Mouse (Mus musculus): Measurements from ENCODE around the gene Gm10295. TPM values are rescaled to one million over a fixed set of nuclear protein-coding genes. Genes with fewer than 3 reads are reported as not detected.

Gene Gm10295
- total and polyA plus RNA-seq, 3 experiments, result not detected

- H3K36me3 ChIP-seq (ENCODE audit: control insufficient read depth, insufficient read depth, low read length), result peaks cover 4% of the 10 kb centered on the region
- no peak overlapping the region for H3K9ac ChIP-seq (ENCODE audit: low read depth, low read length)
- no peak overlapping the region for H3K4me3 ChIP-seq
- TF ChIP-seq CTCF (IDR thresholded peaks at IDR 0.05) (no peak), EP300 (IDR thresholded peaks at IDR 0.05; ENCODE audit: insufficient read depth, low read depth, low read length) (no peak)
- H3K4me1 ChIP-seq (ENCODE audit: control insufficient read depth, insufficient read depth, low read length), result peaks cover 6% of the 10 kb centered on the region
- no peaks in the 10 kb centered on the region for H3K79me2 ChIP-seq (replicated peaks; ENCODE audit: control insufficient read depth, insufficient read depth, low read length)
- peak overlapping the region; percentile 42 for H3K27ac ChIP-seq
- H3K27me3 ChIP-seq (ENCODE audit: control insufficient read depth, insufficient read depth, low read length), result no peaks in the 10 kb centered on the region
- WGBS, result 44% methylated on average over 2 of the region's 2 CpGs
- intact Hi-C loops (cut with DNase I), result loop anchor here (5.0 to 10.0 kb wide), 2 partner anchors 58 to 794 kb away; no protein-coding TSS in a partner anchor
- DNase-seq, result peak in 1 of 2 experiments; percentile 35
Observed at GRCm38 (mm10) chr7:71370746-71371145, 19.5 kb upstream of the Gm10295 start.

- Histone ChIP-seq H3K27me3 (ENCODE audit: control insufficient read depth, insufficient read depth, low read length) (no peaks in the 10 kb centered on the region), H3K9ac (ENCODE audit: low read depth, low read length) (no peak overlapping the region), H3K4me1 (ENCODE audit: control insufficient read depth, insufficient read depth, low read length) (peaks cover 6% of the 10 kb centered on the region), H3K4me3 (no peak overlapping the region), H3K36me3 (ENCODE audit: control insufficient read depth, insufficient read depth, low read length) (peaks cover 4% of the 10 kb centered on the region), H3K27ac (peak overlapping the region; percentile 42), H3K79me2 (replicated peaks; ENCODE audit: control insufficient read depth, insufficient read depth, low read length) (no peaks in the 10 kb centered on the region)
- intact Hi-C loops (cut with DNase I), result loop anchor here (5.0 to 10.0 kb wide), 2 partner anchors 58 to 795 kb away; no protein-coding TSS in a partner anchor
- TF ChIP-seq POLR2A (IDR thresholded peaks at IDR 0.05; ENCODE audit: insufficient read depth, low read depth, low read length), result no peak
- no peak for TF ChIP-seq CTCF (IDR thresholded peaks at IDR 0.05)
- no peak for TF ChIP-seq EP300 (IDR thresholded peaks at IDR 0.05; ENCODE audit: insufficient read depth, low read depth, low read length)
- 46% methylated on average over 3 of the region's 3 CpGs for WGBS
- DNase-seq, result no peak
Observed at GRCm38 (mm10) chr7:71370128-71370527, 18.8 kb upstream of the Gm10295 start.

GRCm38 (mm10) chr7:71368543-71369181, 17.4 kb upstream of the Gm10295 start:
- H3K4me3 ChIP-seq, result no peak overlapping the region
- DNase-seq, result peak in 1 of 2 experiments; percentile 17
- peak overlapping the region; percentile 32 for H3K27ac ChIP-seq
- TF ChIP-seq EP300 (IDR thresholded peaks at IDR 0.05; ENCODE audit: insufficient read depth, low read depth, low read length), result no peak
- TF ChIP-seq CTCF (IDR thresholded peaks at IDR 0.05), result no peak
- no peak for TF ChIP-seq POLR2A (IDR thresholded peaks at IDR 0.05; ENCODE audit: insufficient read depth, low read depth, low read length)
- H3K4me1 ChIP-seq (ENCODE audit: control insufficient read depth, insufficient read depth, low read length), result peaks cover 6% of the 10 kb centered on the region
- no peaks in the 10 kb centered on the region for H3K79me2 ChIP-seq (replicated peaks; ENCODE audit: control insufficient read depth, insufficient read depth, low read length)
- intact Hi-C loops (cut with DNase I), result loop anchor here (5.0 kb wide), 1 partner anchor 136 kb away; no protein-coding TSS in a partner anchor
- H3K9ac ChIP-seq (ENCODE audit: low read depth, low read length), result no peak overlapping the region
- H3K27me3 ChIP-seq (ENCODE audit: control insufficient read depth, insufficient read depth, low read length), result no peaks in the 10 kb centered on the region
- peaks cover 4% of the 10 kb centered on the region for H3K36me3 ChIP-seq (ENCODE audit: control insufficient read depth, insufficient read depth, low read length)
- 59% methylated on average over 13 of the region's 13 CpGs for WGBS

GRCm38 (mm10) chr7:71355596-71355995, 4.3 kb upstream of the Gm10295 start:
- intact Hi-C loops (cut with DNase I), result no loop called here
- Histone ChIP-seq H3K27me3 (ENCODE audit: control insufficient read depth, insufficient read depth, low read length) (no peaks in the 10 kb centered on the region), H3K9ac (ENCODE audit: low read depth, low read length) (no peak overlapping the region), H3K27ac (no peak overlapping the region), H3K4me3 (no peak overlapping the region), H3K79me2 (replicated peaks; ENCODE audit: control insufficient read depth, insufficient read depth, low read length) (no peaks in the 10 kb centered on the region), H3K36me3 (ENCODE audit: control insufficient read depth, insufficient read depth, low read length) (no peaks in the 10 kb centered on the region), H3K4me1 (ENCODE audit: control insufficient read depth, insufficient read depth, low read length) (no peaks in the 10 kb centered on the region)
- TF ChIP-seq POLR2A (IDR thresholded peaks at IDR 0.05; ENCODE audit: insufficient read depth, low read depth, low read length), result no peak
- no peak for TF ChIP-seq CTCF (IDR thresholded peaks at IDR 0.05)
- no peak for TF ChIP-seq EP300 (IDR thresholded peaks at IDR 0.05; ENCODE audit: insufficient read depth, low read depth, low read length)
- DNase-seq, result no peak
- 53% methylated on average over 5 of the region's 5 CpGs for WGBS

GRCm38 (mm10) chr7:71348922-71349321, 2.4 kb downstream of the Gm10295 start:
- WGBS, result 88% methylated on average over 9 of the region's 9 CpGs
- Histone ChIP-seq H3K79me2 (replicated peaks; ENCODE audit: control insufficient read depth, insufficient read depth, low read length) (no peaks in the 10 kb centered on the region), H3K4me1 (ENCODE audit: control insufficient read depth, insufficient read depth, low read length) (no peaks in the 10 kb centered on the region), H3K9ac (ENCODE audit: low read depth, low read length) (no peak overlapping the region), H3K36me3 (ENCODE audit: control insufficient read depth, insufficient read depth, low read length) (no peaks in the 10 kb centered on the region), H3K27me3 (ENCODE audit: control insufficient read depth, insufficient read depth, low read length) (no peaks in the 10 kb centered on the region), H3K27ac (no peak overlapping the region), H3K4me3 (no peak overlapping the region)
- no peak for DNase-seq
- TF ChIP-seq EP300 (IDR thresholded peaks at IDR 0.05; ENCODE audit: insufficient read depth, low read depth, low read length), result no peak
- TF ChIP-seq POLR2A (IDR thresholded peaks at IDR 0.05; ENCODE audit: insufficient read depth, low read depth, low read length), result no peak
- TF ChIP-seq CTCF (IDR thresholded peaks at IDR 0.05), result no peak
- intact Hi-C loops (cut with DNase I), result no loop called here

- DNase-seq, result no peak
- H3K9ac ChIP-seq (ENCODE audit: low read depth, low read length), result no peak overlapping the region
- H3K36me3 ChIP-seq (ENCODE audit: control insufficient read depth, insufficient read depth, low read length), result no peaks in the 10 kb centered on the region
- no peak overlapping the region for H3K4me3 ChIP-seq
- H3K27me3 ChIP-seq (ENCODE audit: control insufficient read depth, insufficient read depth, low read length), result no peaks in the 10 kb centered on the region
- TF ChIP-seq POLR2A (IDR thresholded peaks at IDR 0.05; ENCODE audit: insufficient read depth, low read depth, low read length) (no peak), EP300 (IDR thresholded peaks at IDR 0.05; ENCODE audit: insufficient read depth, low read depth, low read length) (no peak), CTCF (IDR thresholded peaks at IDR 0.05) (no peak)
- H3K79me2 ChIP-seq (replicated peaks; ENCODE audit: control insufficient read depth, insufficient read depth, low read length), result no peaks in the 10 kb centered on the region
- intact Hi-C loops (cut with DNase I), result no loop called here
- no peak overlapping the region for H3K27ac ChIP-seq
- no peaks in the 10 kb centered on the region for H3K4me1 ChIP-seq (ENCODE audit: control insufficient read depth, insufficient read depth, low read length)
- WGBS, result 72% methylated on average over 11 of the region's 11 CpGs
Observed at GRCm38 (mm10) chr7:71324919-71325583, 26.2 kb downstream of the Gm10295 start.

Measured in heart, adult 2 months (tissue).